Mouse (Mus musculus) MEL (cell line): ENCODE results near the gene Exoc3l. TPM values are rescaled to one million over a fixed set of nuclear protein-coding genes. Genes with fewer than 3 reads are reported as not detected.

Source experiments
- DNase-seq: peaks from one replicate; pipeline ENCODE4 v3.0.0; 2011; ENCODE audit warnings: low read depth, low spot score
- H3K27ac ChIP-seq: 2 replicates; pipeline ENCODE4 v1.5.1; 2012; ENCODE audit warnings: low read depth, mild to moderate bottlenecking, control low read depth, low read length, moderate library complexity; ENCODE audit not compliant: control insufficient read depth
- H3K27me3 ChIP-seq, 2 experiments: fragments of 150-350 bp in 1 of 2; sonication (generic) in 1 of 2; 2 replicates each; pipeline ENCODE4 v1.6.1; 2012; ENCODE audit warnings: low read length in 2 of 2, mild to moderate bottlenecking in 2 of 2, improper control_type of control experiment in 1 of 2, moderate library complexity in 1 of 2; ENCODE audit not compliant: insufficient read depth in 2 of 2, control insufficient read depth in 1 of 2
- H3K36me3 ChIP-seq, 2 experiments: 2 replicates each; pipeline ENCODE4 v1.6.1; 2012 to 2014; ENCODE audit warnings: low read length in 2 of 2, improper control_type of control experiment in 1 of 2, inconsistent platforms in 1 of 2, mild to moderate bottlenecking in 1 of 2; ENCODE audit not compliant: insufficient read depth in 2 of 2, control insufficient read depth in 1 of 2
- H3K4me1 ChIP-seq, 2 experiments: fragments of 150-350 bp in 1 of 2; sonication (generic) in 1 of 2; 2 replicates each; pipeline ENCODE4 v1.6.1; 2012; ENCODE audit warnings: low read length in 2 of 2, improper control_type of control experiment in 1 of 2, mild to moderate bottlenecking in 1 of 2; ENCODE audit not compliant: insufficient read depth in 2 of 2, control insufficient read depth in 1 of 2
- H3K4me3 ChIP-seq, 2 experiments: fragments of 150-350 bp in 1 of 2; sonication (generic) in 1 of 2; 2 replicates each; pipeline ENCODE4 v1.5.1; 2012; ENCODE audit warnings: low read depth in 2 of 2, low read length in 2 of 2, mild to moderate bottlenecking in 2 of 2, moderate library complexity in 2 of 2, control low read depth in 1 of 2, improper control_type of control experiment in 1 of 2; ENCODE audit not compliant: control insufficient read depth in 1 of 2, insufficient read depth in 1 of 2
- H3K79me2 ChIP-seq: 2 replicates; pipeline ENCODE4 v1.6.1; 2012; ENCODE audit warnings: mild to moderate bottlenecking, low read length, moderate library complexity; ENCODE audit not compliant: control insufficient read depth, poor library complexity, insufficient read depth
- H3K9ac ChIP-seq: 2 replicates; pipeline ENCODE4 v1.6.1; 2012; ENCODE audit warnings: low read depth, mild to moderate bottlenecking, control low read depth, low read length, moderate library complexity; ENCODE audit not compliant: control insufficient read depth, poor library complexity, severe bottlenecking
- H3K9me3 ChIP-seq: fragments of 150-350 bp; sonication (generic); replicated peaks from 2 replicates; pipeline ENCODE4 v1.6.1; 2012; ENCODE audit warnings: mild to moderate bottlenecking, low read length, improper control_type of control experiment, moderate library complexity; ENCODE audit not compliant: insufficient read depth
- BHLHE40 ChIP-seq: IDR thresholded peaks from 2 replicates; pipeline ENCODE4 v1.6.1; 2012; ENCODE audit warnings: low read depth, mild to moderate bottlenecking, inconsistent platforms, low read length, improper control_type of control experiment, borderline replicate concordance
- CHD1 ChIP-seq: IDR thresholded peaks from 2 replicates; pipeline ENCODE4 v1.6.1; 2012; ENCODE audit warnings: low read depth, mild to moderate bottlenecking, inconsistent platforms, low read length, improper control_type of control experiment
- CHD2 ChIP-seq: IDR thresholded peaks from 2 replicates; pipeline ENCODE4 v1.6.1; 2011; ENCODE audit warnings: low read length, improper control_type of control experiment
- CTCF ChIP-seq, 3 experiments: IDR thresholded peaks in 2 of 3; conservative IDR thresholded peaks in 1 of 3; 2 replicates each; pipeline ENCODE4 v1.5.1; 2011 to 2012; ENCODE audit warnings: low read length in 3 of 3, low read depth in 2 of 3, mild to moderate bottlenecking in 2 of 3, improper control_type of control experiment in 1 of 3, inconsistent platforms in 1 of 3, mixed read lengths in 1 of 3, moderate library complexity in 1 of 3; ENCODE audit not compliant: control insufficient read depth in 1 of 3, insufficient read depth in 1 of 3, poor library complexity in 1 of 3, severe bottlenecking in 1 of 3
- E2F4 ChIP-seq: IDR thresholded peaks from 2 replicates; pipeline ENCODE4 v1.6.1; 2011; ENCODE audit warnings: low read depth, low read length, improper control_type of control experiment, borderline replicate concordance
- ELF1 ChIP-seq: IDR thresholded peaks from 2 replicates; pipeline ENCODE4 v1.6.1; 2014; ENCODE audit warnings: low read depth, mild to moderate bottlenecking, inconsistent platforms, low read length, improper control_type of control experiment, moderate library complexity
- EP300 ChIP-seq, 2 experiments: IDR thresholded peaks; 2 replicates each; pipeline ENCODE4 v1.6.1; 2011; ENCODE audit warnings: improper control_type of control experiment in 2 of 2, low read length in 2 of 2, low read depth in 1 of 2, mild to moderate bottlenecking in 1 of 2
- ETS1 ChIP-seq: IDR thresholded peaks from 2 replicates; pipeline ENCODE4 v1.6.1; 2012; ENCODE audit warnings: low read depth, mild to moderate bottlenecking, inconsistent platforms, low read length, improper control_type of control experiment, moderate library complexity
- GABPA ChIP-seq: IDR thresholded peaks from 2 replicates; pipeline ENCODE4 v1.6.1; 2012; ENCODE audit warnings: low read depth, mild to moderate bottlenecking, inconsistent platforms, low read length, improper control_type of control experiment, moderate library complexity
- JUND ChIP-seq: IDR thresholded peaks from 2 replicates; pipeline ENCODE4 v1.6.1; 2011; ENCODE audit warnings: low read depth, mild to moderate bottlenecking, improper control_type of control experiment, low read length
- KAT2A ChIP-seq: conservative IDR thresholded peaks from 2 replicates; pipeline ENCODE4 v1.6.1; 2012; ENCODE audit warnings: low read depth, low read length, improper control_type of control experiment, inconsistent platforms
- MAX ChIP-seq: IDR thresholded peaks from 2 replicates; pipeline ENCODE4 v1.6.1; 2011; ENCODE audit warnings: low read length, improper control_type of control experiment
- MAZ ChIP-seq: IDR thresholded peaks from 2 replicates; pipeline ENCODE4 v1.6.1; 2012; ENCODE audit warnings: low read depth, mild to moderate bottlenecking, inconsistent platforms, low read length, improper control_type of control experiment
- MEF2A ChIP-seq: IDR thresholded peaks from 2 replicates; pipeline ENCODE4 v1.6.1; 2014; ENCODE audit warnings: low read depth, mild to moderate bottlenecking, inconsistent platforms, low read length, improper control_type of control experiment; ENCODE audit not compliant: poor library complexity, insufficient replicate concordance, severe bottlenecking; ENCODE audit errors: extremely low read depth
- MYB ChIP-seq: IDR thresholded peaks from 2 replicates; pipeline ENCODE4 v1.6.1; 2011; ENCODE audit warnings: mild to moderate bottlenecking, low read depth, low read length, improper control_type of control experiment
- MYC ChIP-seq: IDR thresholded peaks from 2 replicates; pipeline ENCODE4 v1.6.1; 2011; ENCODE audit warnings: low read depth, mild to moderate bottlenecking, low read length, improper control_type of control experiment, moderate library complexity
- NELFE ChIP-seq: IDR thresholded peaks from 2 replicates; pipeline ENCODE4 v1.6.1; 2011; ENCODE audit warnings: low read depth, low read length, improper control_type of control experiment
- NRF1 ChIP-seq: IDR thresholded peaks from 2 replicates; pipeline ENCODE4 v1.6.1; 2014; ENCODE audit warnings: low read depth, mild to moderate bottlenecking, inconsistent platforms, low read length, improper control_type of control experiment, moderate library complexity; ENCODE audit not compliant: poor library complexity, insufficient read depth, severe bottlenecking
- POLR2A ChIP-seq, 2 experiments: IDR thresholded peaks; 2 replicates each; pipeline ENCODE4 v1.6.1; 2011 to 2012; ENCODE audit warnings: low read length in 2 of 2, mild to moderate bottlenecking in 2 of 2, control low read depth in 1 of 2, improper control_type of control experiment in 1 of 2, low read depth in 1 of 2, moderate library complexity in 1 of 2; ENCODE audit not compliant: control insufficient read depth in 1 of 2, insufficient read depth in 1 of 2, poor library complexity in 1 of 2
- POLR2AphosphoS2 ChIP-seq: IDR thresholded peaks from 2 replicates; pipeline ENCODE4 v1.6.1; 2011; ENCODE audit warnings: low read length, improper control_type of control experiment
- RAD21 ChIP-seq: IDR thresholded peaks from 2 replicates; pipeline ENCODE4 v1.6.1; 2011; ENCODE audit warnings: mild to moderate bottlenecking, low read depth, low read length, improper control_type of control experiment
- SIN3A ChIP-seq: IDR thresholded peaks from 2 replicates; pipeline ENCODE4 v1.6.1; 2012; ENCODE audit warnings: low read length, improper control_type of control experiment, inconsistent platforms
- SMC3 ChIP-seq: IDR thresholded peaks from 2 replicates; pipeline ENCODE4 v1.6.1; 2011; ENCODE audit warnings: low read depth, low read length, improper control_type of control experiment
- TAL1 ChIP-seq: IDR thresholded peaks from 2 replicates; pipeline ENCODE4 v1.6.1; 2012; ENCODE audit warnings: mild to moderate bottlenecking, inconsistent platforms, low read length, moderate library complexity, mixed read lengths
- TBP ChIP-seq: IDR thresholded peaks from 2 replicates; pipeline ENCODE4 v1.8.0; 2011; ENCODE audit warnings: low read depth, low read length, improper control_type of control experiment
- TCF12 ChIP-seq: IDR thresholded peaks from 2 replicates; pipeline ENCODE4 v1.6.1; 2014; ENCODE audit warnings: low read depth, mild to moderate bottlenecking, inconsistent platforms, low read length, improper control_type of control experiment, moderate library complexity
- USF2 ChIP-seq, 2 experiments: IDR thresholded peaks; 2 replicates each; pipeline ENCODE4 v1.6.1; 2011 to 2012; ENCODE audit warnings: improper control_type of control experiment in 2 of 2, low read length in 2 of 2, borderline replicate concordance in 1 of 2, inconsistent platforms in 1 of 2, low read depth in 1 of 2, mild to moderate bottlenecking in 1 of 2; ENCODE audit not compliant: insufficient read depth in 1 of 2
- ZC3H11A ChIP-seq: IDR thresholded peaks from 2 replicates; pipeline ENCODE4 v1.6.1; 2012; ENCODE audit warnings: low read depth, mild to moderate bottlenecking, inconsistent platforms, low read length, improper control_type of control experiment
- ZKSCAN1 ChIP-seq: IDR thresholded peaks from 2 replicates; pipeline ENCODE4 v1.6.1; 2012; ENCODE audit warnings: low read depth, mild to moderate bottlenecking, inconsistent platforms, low read length, improper control_type of control experiment, moderate library complexity
- ZMIZ1 ChIP-seq: IDR thresholded peaks from 2 replicates; pipeline ENCODE4 v1.6.1; 2012; ENCODE audit warnings: low read depth, mild to moderate bottlenecking, inconsistent platforms, low read length, improper control_type of control experiment, moderate library complexity
- polyA plus RNA-seq, 2 experiments: library from polyadenylated mRNA; stranded (reverse) in 1 of 2; unstranded in 1 of 2; fragments of >175 nt in 1 of 2; fragments of >200 nt in 1 of 2; gene quantifications; 2 replicates each; pipeline versions ENCODE4 v1.2.1 to v1.2.4; 2012; ENCODE audit warnings: low replicate concordance in 2 of 2, low read depth in 1 of 2; ENCODE audit not compliant: insufficient read length in 2 of 2, insufficient read depth in 1 of 2, missing spikeins in 1 of 2
- total RNA-seq: library from RNA; depleted of rRNA; stranded (reverse); fragments of 300-350 nt; gene quantifications from 2 replicates; pipeline ENCODE4 v1.2.3, GENCODE M21; 2012

Exoc3l gene
- total and polyA plus RNA-seq, 3 experiments: 0.69 to 2.0 TPM; not detected in 1

GRCm38 (mm10) chr8:105286907-105287306, 9.0 kb downstream of the Exoc3l start:
- DNase-seq: peak; percentile 59
- H3K27me3 ChIP-seq: no peaks in the 10 kb centered on the region
- peaks cover 8 to 34% of the 10 kb centered on the region in 2 experiments for H3K4me1 ChIP-seq
- no peak overlapping the region for H3K4me3 ChIP-seq
- no peak for TF ChIP-seq ETS1
- no peak for TF ChIP-seq POLR2AphosphoS2
- TF ChIP-seq BHLHE40: no peak
- TF ChIP-seq KAT2A: no peak
- TF ChIP-seq NRF1: no peak
- no peak for TF ChIP-seq TCF12
- TF ChIP-seq RAD21: peak; percentile 67
- no peak for TF ChIP-seq CHD2
- no peak for TF ChIP-seq TBP
- TF ChIP-seq SMC3: peak; percentile 42; the same call in 1 of the 2 replicates
- TF ChIP-seq CHD1: no peak
- peak in 2 of 3 experiments; percentile 10 to 63; a peak in 2 of 6 replicates for TF ChIP-seq CTCF (IDR thresholded peaks at IDR 0.05 in 2 of 3, conservative IDR thresholded peaks at IDR 0.05 in 1 of 3; ENCODE audit: control insufficient read depth in 1 of 3, insufficient read depth in 1 of 3, low read depth in 2 of 3, low read length in 3 of 3, poor library complexity in 1 of 3, severe bottlenecking in 1 of 3)
- TF ChIP-seq USF2 (IDR thresholded peaks at IDR 0.05; ENCODE audit: borderline replicate concordance in 1 of 2, insufficient read depth in 1 of 2, low read depth in 1 of 2, low read length in 2 of 2): no peak
- TF ChIP-seq MYB: no peak
- TF ChIP-seq ELF1: no peak
- no peak for TF ChIP-seq MAZ
- TF ChIP-seq ZC3H11A: peak; percentile 54
- TF ChIP-seq E2F4: no peak
- TF ChIP-seq MEF2A: no peak
- H3K9ac ChIP-seq: no peak overlapping the region
- H3K36me3 ChIP-seq: peaks cover 0 to 18% of the 10 kb centered on the region in 2 experiments; a peak in 2 of 4 replicates
- H3K27ac ChIP-seq: no peak overlapping the region
- peaks cover 3% of the 10 kb centered on the region for H3K79me2 ChIP-seq
- H3K9me3 ChIP-seq: no peaks in the 10 kb centered on the region

- H3K9me3 ChIP-seq: no peaks in the 10 kb centered on the region
- peaks cover 8 to 32% of the 10 kb centered on the region in 2 experiments for H3K4me1 ChIP-seq
- peaks cover 3% of the 10 kb centered on the region for H3K79me2 ChIP-seq
- no peak overlapping the region for H3K4me3 ChIP-seq
- H3K36me3 ChIP-seq: peaks cover 0 to 20% of the 10 kb centered on the region in 2 experiments; a peak in 2 of 4 replicates
- H3K27ac ChIP-seq: no peak overlapping the region
- no peak for DNase-seq
- no peak overlapping the region for H3K9ac ChIP-seq
- TF ChIP-seq USF2 (IDR thresholded peaks at IDR 0.05; ENCODE audit: borderline replicate concordance in 1 of 2, insufficient read depth in 1 of 2, low read depth in 1 of 2, low read length in 2 of 2): no peak
- no peak for TF ChIP-seq SMC3
- no peak for TF ChIP-seq JUND
- no peak for TF ChIP-seq KAT2A
- no peak for TF ChIP-seq POLR2A (IDR thresholded peaks at IDR 0.05; ENCODE audit: control insufficient read depth in 1 of 2, insufficient read depth in 1 of 2, low read depth in 1 of 2, low read length in 2 of 2, poor library complexity in 1 of 2)
- TF ChIP-seq NELFE: no peak
- no peak for TF ChIP-seq EP300 (IDR thresholded peaks at IDR 0.05; ENCODE audit: low read depth in 1 of 2, low read length in 2 of 2)
- TF ChIP-seq SIN3A: no peak
- TF ChIP-seq GABPA: no peak
- TF ChIP-seq TAL1: no peak
- no peak for TF ChIP-seq MEF2A
- no peak for TF ChIP-seq ZKSCAN1
- TF ChIP-seq MYC: no peak
- TF ChIP-seq RAD21: no peak
- TF ChIP-seq ZMIZ1: no peak
- TF ChIP-seq MAX: no peak
- no peak for TF ChIP-seq ETS1
- no peaks in the 10 kb centered on the region for H3K27me3 ChIP-seq
These were observed 10.4 kb downstream of the Exoc3l start for GRCm38 (mm10) chr8:105285514-105285913.
